Mouse (Mus musculus): ENCODE data around the gene Hpgds. TPM values are rescaled to one million over a fixed set of nuclear protein-coding genes. Genes with fewer than 3 reads are reported as not detected.
A peak's percentile ranks its signal among the peaks of the same experiment; 100 is the strongest.

Gene Hpgds
- polyA plus RNA-seq (2012; rRNA removed) = 8.2 and 8.8 TPM in 2 replicates

DNA sequence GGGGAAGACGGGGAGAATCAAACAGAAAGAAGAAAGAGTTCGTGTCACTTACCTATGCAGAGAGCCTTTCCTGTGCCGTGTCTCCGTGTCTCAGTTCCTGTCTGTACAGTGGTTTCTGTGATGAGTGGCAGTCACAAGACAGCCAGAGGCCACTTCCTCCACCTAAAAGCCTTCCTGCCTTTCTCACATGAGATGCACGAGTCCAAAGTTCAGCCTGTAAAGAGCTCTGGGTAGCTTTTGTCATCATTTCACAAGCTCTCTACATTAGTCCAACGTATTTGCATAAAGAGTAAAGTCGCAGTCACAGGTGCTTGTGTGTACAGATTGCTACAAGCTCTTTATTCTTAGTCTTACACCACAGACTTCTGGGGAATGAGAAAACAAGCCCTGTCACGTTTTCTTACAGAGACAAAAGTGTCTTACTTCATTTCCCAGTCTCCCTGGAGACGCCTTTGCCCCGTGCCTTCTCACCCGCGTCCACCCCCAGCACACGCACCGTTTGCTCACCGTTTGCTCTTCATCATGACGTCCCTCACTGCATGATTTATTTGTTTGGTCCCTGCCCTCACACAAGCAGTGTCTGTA is at the start of gene Hpgds:
Hpgds (minus strand) TSS at position 288 of the 585 bp plus-strand sequence.
- DNase-seq (ENCODE audit: extremely low spot score in 1 of 2, low spot score in 1 of 2) = no peak

GRCm38 (mm10) chr6:65164977-65165376 is 20.3 kb upstream of the Hpgds start:
- no peak for DNase-seq (ENCODE audit: extremely low spot score in 1 of 2, low spot score in 1 of 2)

GRCm38 (mm10) chr6:65164137-65164536 is 19.4 kb upstream of the Hpgds start:
- DNase-seq (ENCODE audit: extremely low spot score in 1 of 2, low spot score in 1 of 2) = peak in 1 of 2 experiments; percentile 56

GRCm38 (mm10) chr6:65159381-65159942 is 14.8 kb upstream of the Hpgds start:
- no peak for DNase-seq (ENCODE audit: extremely low spot score in 1 of 2, low spot score in 1 of 2)

- no peak for DNase-seq (ENCODE audit: extremely low spot score in 1 of 2, low spot score in 1 of 2)
Measured at GRCm38 (mm10) chr6:65157042-65157441, 12.3 kb upstream of the Hpgds start.

GRCm38 (mm10) chr6:65153570-65153969 is 8.9 kb upstream of the Hpgds start:
- DNase-seq (ENCODE audit: extremely low spot score in 1 of 2, low spot score in 1 of 2) = peak in 1 of 2 experiments; percentile 18

DNA sequence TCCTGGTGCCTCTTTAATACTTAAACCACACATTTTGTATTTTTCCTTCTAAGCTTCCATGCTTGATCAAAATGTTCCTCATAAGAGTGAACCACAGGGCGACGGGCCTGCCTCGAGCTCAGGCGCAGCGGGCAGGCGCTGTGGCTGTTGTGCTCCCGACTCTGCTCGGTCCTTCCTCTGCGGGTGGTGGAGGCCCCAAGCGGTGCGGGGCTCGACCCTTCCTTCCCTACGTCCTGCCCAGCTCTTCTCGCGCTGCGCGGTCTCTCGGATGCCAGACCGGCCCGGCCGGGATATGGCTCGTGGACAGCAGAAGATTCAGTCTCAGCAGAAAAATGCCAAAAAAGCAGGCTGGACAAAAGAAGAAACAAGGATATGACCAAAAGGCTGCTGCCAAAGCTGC is 6.0 kb upstream of the Hpgds start:
- DNase-seq (ENCODE audit: extremely low spot score in 1 of 2, low spot score in 1 of 2) = no peak

- no peak for DNase-seq (ENCODE audit: extremely low spot score in 1 of 2, low spot score in 1 of 2)
Measured at GRCm38 (mm10) chr6:65146363-65146762, 1.7 kb upstream of the Hpgds start.

DNA sequence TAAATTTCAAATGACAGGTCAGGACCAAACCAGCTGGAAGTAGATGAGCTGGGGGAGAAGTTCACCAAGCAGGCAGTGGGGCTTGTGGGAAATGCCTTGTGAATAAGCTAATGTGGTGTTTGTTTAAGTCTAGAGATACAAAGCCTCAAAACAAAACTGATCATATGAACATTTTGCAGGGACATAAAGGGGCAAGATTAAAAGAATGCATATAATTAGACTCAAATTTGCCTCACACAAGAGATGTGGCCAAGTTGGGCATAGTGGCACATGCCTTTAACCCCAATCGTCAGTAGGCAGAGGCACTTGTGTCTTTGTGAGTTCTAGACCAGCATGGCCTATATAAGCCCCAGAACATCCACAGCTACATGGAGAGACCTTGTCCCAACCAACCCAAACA is 2.4 kb downstream of the Hpgds start:
- no peak for DNase-seq (ENCODE audit: extremely low spot score in 1 of 2, low spot score in 1 of 2)

- no peak for DNase-seq (ENCODE audit: extremely low spot score in 1 of 2, low spot score in 1 of 2)
Measured at GRCm38 (mm10) chr6:65140750-65141243, 3.9 kb downstream of the Hpgds start.

GRCm38 (mm10) chr6:65140082-65140749 is 4.5 kb downstream of the Hpgds start:
- DNase-seq (ENCODE audit: extremely low spot score in 1 of 2, low spot score in 1 of 2) = no peak

DNA sequence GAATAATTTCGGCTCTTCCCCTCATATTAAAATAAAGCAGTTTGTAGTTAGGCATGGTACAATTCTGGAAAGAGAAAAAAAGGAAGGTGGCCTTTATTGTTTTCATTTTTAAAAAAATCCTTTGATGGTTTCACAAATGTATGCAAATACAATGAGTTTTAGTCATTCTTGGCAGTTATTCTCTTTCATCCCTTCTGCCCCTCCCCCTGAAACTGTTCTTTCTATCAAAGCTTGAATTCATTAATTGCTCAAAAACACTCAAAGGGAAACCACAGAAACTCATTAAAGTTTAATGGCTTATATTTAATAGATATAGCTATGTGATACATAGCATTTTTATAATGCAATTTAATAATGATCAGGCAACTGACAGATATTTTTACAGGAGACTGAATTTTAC is 6.5 kb downstream of the Hpgds start:
- no peak for DNase-seq (ENCODE audit: extremely low spot score in 1 of 2, low spot score in 1 of 2)

DNA sequence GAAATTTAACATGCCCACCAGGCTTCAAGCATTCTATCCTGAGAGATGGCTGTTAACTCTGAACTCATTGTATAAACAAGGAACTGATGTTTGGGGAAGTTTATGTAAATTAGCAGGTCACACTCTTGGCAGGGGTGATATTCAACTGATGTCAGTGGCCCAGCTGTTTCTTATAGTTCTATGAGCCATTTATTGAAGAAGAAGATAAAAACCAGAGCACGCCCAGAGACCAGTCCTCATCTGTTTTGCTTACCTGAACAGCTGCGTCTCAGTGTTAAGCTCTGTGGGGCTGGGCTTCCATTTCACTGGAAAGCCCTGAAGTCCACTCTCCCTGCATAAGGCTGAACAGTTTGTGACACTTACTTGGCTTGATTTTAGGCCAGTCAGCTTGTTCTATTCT is 6.9 kb downstream of the Hpgds start:
- DNase-seq (ENCODE audit: extremely low spot score in 1 of 2, low spot score in 1 of 2) = no peak

DNA sequence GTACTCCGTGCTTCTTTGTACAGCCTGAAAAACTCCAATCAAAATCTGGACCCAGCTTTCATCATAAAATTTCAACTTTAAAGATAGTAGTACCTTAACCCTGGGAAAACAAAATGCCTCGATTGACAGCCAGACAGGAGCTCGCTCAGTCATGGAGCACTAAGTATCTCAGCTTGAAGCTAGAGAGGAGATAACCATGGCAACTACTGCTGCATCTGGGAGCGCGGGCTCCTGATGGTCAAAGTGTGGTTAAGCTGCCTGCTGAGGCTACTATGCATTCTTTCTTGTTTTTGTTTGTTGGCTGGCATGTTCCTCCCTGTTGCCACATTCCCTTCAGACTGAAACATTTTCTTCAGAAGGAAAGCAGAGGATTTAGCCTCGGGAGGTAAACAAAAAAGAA is 12.3 kb downstream of the Hpgds start:
- no peak for DNase-seq (ENCODE audit: extremely low spot score in 1 of 2, low spot score in 1 of 2)

- DNase-seq (ENCODE audit: extremely low spot score in 1 of 2, low spot score in 1 of 2) = peak in 1 of 2 experiments; percentile 69
Measured at GRCm38 (mm10) chr6:65126074-65126726, 18.5 kb downstream of the Hpgds start.

DNA sequence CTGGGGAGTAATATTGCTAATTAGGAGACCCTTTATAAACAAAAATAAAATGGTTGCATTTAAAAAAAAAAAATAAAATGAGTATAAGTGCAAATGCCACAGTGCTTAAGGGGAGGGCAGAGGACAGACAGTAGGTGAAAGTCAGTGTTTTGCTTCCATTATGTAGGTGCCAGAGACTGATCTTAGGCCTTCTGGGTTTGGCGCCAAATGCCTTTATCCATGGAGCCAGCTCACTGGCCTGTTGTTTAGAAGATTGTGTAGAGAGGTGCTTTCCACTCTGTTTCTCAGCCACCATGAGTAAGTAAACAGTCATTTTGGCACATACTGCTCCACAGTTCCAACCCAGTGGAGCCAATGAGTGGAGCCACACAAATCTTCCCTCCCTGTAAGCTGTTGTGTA is 27.2 kb downstream of the Hpgds start:
- no peak for DNase-seq (ENCODE audit: extremely low spot score in 1 of 2, low spot score in 1 of 2)

DNA sequence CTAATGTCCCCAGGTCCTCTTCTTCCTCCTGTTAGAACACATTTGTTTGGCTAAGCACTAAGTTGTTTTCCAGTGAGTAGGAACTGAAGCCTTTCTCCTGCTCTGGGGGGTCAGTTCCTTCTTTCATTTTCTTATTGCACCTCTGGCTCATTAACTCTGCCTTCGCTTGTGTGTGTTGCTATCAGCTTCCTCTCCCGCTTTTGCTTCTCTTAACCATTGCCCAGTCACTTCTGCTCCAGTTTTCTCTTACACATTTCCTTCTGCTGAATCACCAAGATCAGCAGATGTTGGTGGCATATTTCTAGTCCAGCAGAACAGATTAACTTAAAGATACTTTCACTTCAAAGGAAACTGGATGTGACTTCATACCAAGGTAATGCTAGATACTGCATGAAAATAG is 29.8 kb downstream of the Hpgds start:
- DNase-seq (ENCODE audit: extremely low spot score in 1 of 2, low spot score in 1 of 2) = no peak

DNA sequence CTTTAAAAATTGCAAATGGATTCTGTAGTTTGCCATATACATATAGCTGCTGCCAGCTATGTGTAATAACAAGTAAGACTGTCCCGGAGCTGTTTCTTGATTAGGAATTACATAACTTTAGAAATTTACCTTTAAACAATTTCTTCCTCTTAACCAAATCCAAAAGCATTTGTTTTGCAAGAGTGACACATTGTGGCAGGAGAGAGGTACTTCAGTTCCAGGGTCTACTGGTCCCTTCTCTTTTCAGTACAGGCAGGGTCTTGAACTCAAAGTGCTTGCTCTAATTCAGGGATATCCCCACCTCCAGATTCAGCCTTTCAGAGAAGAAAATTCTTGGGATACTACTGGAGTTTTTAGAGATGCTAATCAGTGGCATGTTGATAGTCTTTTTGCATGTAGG is 65.6 kb downstream of the Hpgds start:
- DNase-seq (ENCODE audit: extremely low spot score in 1 of 2, low spot score in 1 of 2) = peak in 1 of 2 experiments; percentile 22

GRCm38 (mm10) chr6:65075201-65075600 is 69.5 kb downstream of the Hpgds start:
- peak in 1 of 2 experiments; percentile 22 for DNase-seq (ENCODE audit: extremely low spot score in 1 of 2, low spot score in 1 of 2)
